Mouse (Mus musculus) C2C12 (cell line): ENCODE data around the gene Bcl10.

Experiments used
- CEBPB ChIP-seq: IDR thresholded peaks from one replicate; pipeline ENCODE4 v1.6.1; 2011; ENCODE audit warnings: low read depth, mild to moderate bottlenecking, control low read depth, moderate library complexity
- CTCF ChIP-seq: IDR thresholded peaks from one replicate; pipeline ENCODE4 v1.5.1; 2011; ENCODE audit not compliant: control insufficient read depth, insufficient read depth, insufficient read length
- MYOD1 ChIP-seq: IDR thresholded peaks from one replicate; pipeline ENCODE4 v1.6.1; 2011; ENCODE audit warnings: low read depth; ENCODE audit not compliant: control insufficient read depth, insufficient read length
- MYOG ChIP-seq: IDR thresholded peaks from one replicate; pipeline ENCODE4 v1.6.1; 2011; ENCODE audit not compliant: control insufficient read depth, insufficient read length; ENCODE audit errors: extremely low read depth
- USF1 ChIP-seq: IDR thresholded peaks from one replicate; pipeline ENCODE4 v1.6.1; 2011; ENCODE audit warnings: low read depth, mild to moderate bottlenecking, control low read depth, moderate library complexity

GRCm38 (mm10) chr3:145885376-145885775 lies 37.2 kb upstream of the Bcl10 start:
- TF ChIP-seq CTCF (no peak), MYOD1 (no peak), MYOG (no peak), CEBPB (no peak), USF1 (no peak)
